Mouse (Mus musculus): ENCODE measurements around the gene Hist1h1c. TPM values are rescaled to one million over a fixed set of nuclear protein-coding genes. Genes with fewer than 3 reads are reported as not detected.

Hist1h1c gene
- polyA plus RNA-seq, 1 experiment from 2014 or later: 16.7 TPM

GRCm38 (mm10) chr13:23728472-23729191, 10.0 kb upstream of the Hist1h1c start:
- no peak overlapping the region for H3K27ac ChIP-seq (ENCODE audit: low read depth, low read length)
- DNase-seq (ENCODE audit: low spot score): no peak
- 84% methylated on average over 18 of the region's 18 CpGs for WGBS

DNA sequence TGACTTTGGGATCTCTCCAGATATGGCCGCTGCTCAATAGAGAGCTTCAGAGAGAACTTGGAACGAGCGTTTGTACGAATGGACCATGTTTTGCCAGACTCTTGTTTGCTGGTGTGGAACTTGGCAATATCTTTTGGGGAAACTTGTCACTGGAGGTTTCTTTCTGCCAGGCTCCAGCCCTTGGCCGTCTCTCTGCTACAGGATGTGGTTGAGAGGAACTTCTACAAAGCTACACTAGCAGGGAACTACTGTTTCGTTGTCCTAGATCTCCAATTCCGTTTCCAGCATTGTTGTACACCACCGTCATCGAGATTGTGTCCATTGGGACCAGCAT, 9.4 kb upstream of the Hist1h1c start:
- no peaks in the 10 kb centered on the region for H3K9me3 ChIP-seq (ENCODE audit: control insufficient read depth, low read length)
- no peak overlapping the region for H3K4me2 ChIP-seq (replicated peaks; ENCODE audit: low read depth, low read length)
- no peak overlapping the region for H3K9ac ChIP-seq (ENCODE audit: low read depth, low read length)
- ATAC-seq (ENCODE audit: low FRiP score): no peak
- no peaks in the 10 kb centered on the region for H3K36me3 ChIP-seq (ENCODE audit: control insufficient read depth, insufficient read depth, low read length)
- no peaks in the 10 kb centered on the region for H3K27me3 ChIP-seq (ENCODE audit: control insufficient read depth, insufficient read depth, low read length)
- DNase-seq (ENCODE audit: low spot score): no peak
- 92% methylated on average over 9 of the region's 9 CpGs for WGBS
- H3K4me3 ChIP-seq (ENCODE audit: low read depth, low read length): no peak overlapping the region
- H3K4me1 ChIP-seq (replicated peaks; ENCODE audit: control insufficient read depth, insufficient read depth, low read length): no peaks in the 10 kb centered on the region
- H3K27ac ChIP-seq (ENCODE audit: low read depth, low read length): no peak overlapping the region

More at GRCm38 (mm10) chr13:23728472-23729191, 10.0 kb upstream of the Hist1h1c start:
- Histone ChIP-seq H3K4me1 (replicated peaks; ENCODE audit: control insufficient read depth, insufficient read depth, low read length) (no peaks in the 10 kb centered on the region), H3K4me3 (ENCODE audit: low read depth, low read length) (no peak overlapping the region), H3K27me3 (ENCODE audit: control insufficient read depth, insufficient read depth, low read length) (no peaks in the 10 kb centered on the region), H3K4me2 (replicated peaks; ENCODE audit: low read depth, low read length) (no peak overlapping the region), H3K9ac (ENCODE audit: low read depth, low read length) (no peak overlapping the region), H3K36me3 (ENCODE audit: control insufficient read depth, insufficient read depth, low read length) (no peaks in the 10 kb centered on the region), H3K9me3 (ENCODE audit: control insufficient read depth, low read length) (no peaks in the 10 kb centered on the region)
- ATAC-seq (ENCODE audit: low FRiP score): no peak

- no peak overlapping the region for H3K27ac ChIP-seq (ENCODE audit: low read depth, low read length)
- DNase-seq (ENCODE audit: low spot score): no peak
- WGBS: 92% methylated on average over 5 of the region's 5 CpGs
Observed at GRCm38 (mm10) chr13:23729706-23730105, 8.9 kb upstream of the Hist1h1c start.

DNA sequence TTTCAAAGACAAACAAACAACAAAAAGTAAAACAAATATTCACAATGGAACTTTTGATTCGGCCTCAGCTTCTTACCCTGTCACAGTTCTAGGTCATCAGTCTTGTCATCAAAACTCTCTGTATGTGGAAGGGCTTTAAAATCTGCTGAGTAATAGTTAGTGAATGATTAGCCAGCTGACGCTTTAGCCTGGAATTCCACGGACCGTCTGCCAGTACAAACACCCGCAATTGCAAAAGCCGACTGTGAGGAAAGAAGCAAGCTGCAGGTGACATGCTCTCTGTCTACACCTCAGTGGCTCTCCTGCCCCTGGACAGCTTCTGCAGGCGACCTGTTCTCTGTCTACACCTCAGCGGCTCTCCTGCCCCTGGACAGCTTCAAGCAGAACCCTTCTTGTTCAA, 8.1 kb upstream of the Hist1h1c start:
- Histone ChIP-seq H3K9me3 (ENCODE audit: control insufficient read depth, low read length) (no peaks in the 10 kb centered on the region), H3K9ac (ENCODE audit: low read depth, low read length) (no peak overlapping the region), H3K27ac (ENCODE audit: low read depth, low read length) (no peak overlapping the region), H3K4me2 (replicated peaks; ENCODE audit: low read depth, low read length) (no peak overlapping the region), H3K4me1 (replicated peaks; ENCODE audit: control insufficient read depth, insufficient read depth, low read length) (no peaks in the 10 kb centered on the region), H3K27me3 (ENCODE audit: control insufficient read depth, insufficient read depth, low read length) (no peaks in the 10 kb centered on the region), H3K36me3 (ENCODE audit: control insufficient read depth, insufficient read depth, low read length) (no peaks in the 10 kb centered on the region), H3K4me3 (ENCODE audit: low read depth, low read length) (no peak overlapping the region)
- ATAC-seq (ENCODE audit: low FRiP score): no peak
- DNase-seq (ENCODE audit: low spot score): no peak
- 40% methylated on average over 8 of the region's 8 CpGs for WGBS

More at GRCm38 (mm10) chr13:23729706-23730105, 8.9 kb upstream of the Hist1h1c start:
- Histone ChIP-seq H3K36me3 (ENCODE audit: control insufficient read depth, insufficient read depth, low read length) (no peaks in the 10 kb centered on the region), H3K27me3 (ENCODE audit: control insufficient read depth, insufficient read depth, low read length) (no peaks in the 10 kb centered on the region), H3K4me3 (ENCODE audit: low read depth, low read length) (no peak overlapping the region), H3K4me1 (replicated peaks; ENCODE audit: control insufficient read depth, insufficient read depth, low read length) (no peaks in the 10 kb centered on the region), H3K9me3 (ENCODE audit: control insufficient read depth, low read length) (no peaks in the 10 kb centered on the region), H3K9ac (ENCODE audit: low read depth, low read length) (no peak overlapping the region), H3K4me2 (replicated peaks; ENCODE audit: low read depth, low read length) (no peak overlapping the region)
- ATAC-seq (ENCODE audit: low FRiP score): no peak

DNA sequence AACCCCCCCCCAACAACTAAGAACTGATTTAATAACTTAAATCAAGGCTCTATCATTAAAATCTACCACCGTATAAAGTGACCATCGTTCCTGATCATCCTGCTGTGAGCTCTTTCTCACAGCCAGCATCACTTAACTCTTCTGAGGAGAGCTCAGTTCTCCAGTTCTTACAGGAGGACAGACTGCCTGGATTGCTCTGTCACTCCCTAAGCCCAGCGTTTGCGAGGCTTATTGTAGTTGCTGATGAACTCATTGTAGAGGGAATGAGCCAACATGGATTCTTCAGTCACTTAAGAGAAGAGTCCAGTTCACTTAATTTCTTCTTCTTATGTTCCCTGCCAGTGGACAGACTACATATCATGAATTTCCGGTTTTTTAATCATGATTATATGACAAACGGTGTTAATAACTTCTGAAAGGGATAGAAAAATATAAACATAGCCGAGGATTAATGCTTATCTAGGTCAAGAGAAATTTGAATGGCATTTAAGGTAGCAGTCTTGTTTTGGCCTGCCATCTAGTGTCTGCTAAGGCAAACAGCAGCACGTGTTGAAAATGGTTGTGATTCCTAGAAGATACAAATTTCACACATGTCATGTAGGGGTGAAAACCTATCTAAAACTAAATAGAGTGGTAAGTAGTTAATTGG, 6.3 kb upstream of the Hist1h1c start:
- H3K27ac ChIP-seq (ENCODE audit: low read depth, low read length): no peak overlapping the region
- WGBS: 27% methylated on average over 8 of the region's 8 CpGs
- H3K36me3 ChIP-seq (ENCODE audit: control insufficient read depth, insufficient read depth, low read length): no peaks in the 10 kb centered on the region
- no peak overlapping the region for H3K4me2 ChIP-seq (replicated peaks; ENCODE audit: low read depth, low read length)
- no peak for DNase-seq (ENCODE audit: low spot score)
- H3K9ac ChIP-seq (ENCODE audit: low read depth, low read length): no peak overlapping the region
- H3K9me3 ChIP-seq (ENCODE audit: control insufficient read depth, low read length): no peaks in the 10 kb centered on the region
- H3K4me1 ChIP-seq (replicated peaks; ENCODE audit: control insufficient read depth, insufficient read depth, low read length): no peaks in the 10 kb centered on the region
- ATAC-seq (ENCODE audit: low FRiP score): no peak
- H3K4me3 ChIP-seq (ENCODE audit: low read depth, low read length): no peak overlapping the region
- H3K27me3 ChIP-seq (ENCODE audit: control insufficient read depth, insufficient read depth, low read length): no peaks in the 10 kb centered on the region

GRCm38 (mm10) chr13:23737091-23737490, 1.5 kb upstream of the Hist1h1c start:
- ATAC-seq (ENCODE audit: low FRiP score): no peak
- no peak overlapping the region for H3K4me2 ChIP-seq (replicated peaks; ENCODE audit: low read depth, low read length)
- 86% methylated on average over 5 of the region's 5 CpGs for WGBS
- no peak overlapping the region for H3K9ac ChIP-seq (ENCODE audit: low read depth, low read length)
- H3K27ac ChIP-seq (ENCODE audit: low read depth, low read length): no peak overlapping the region
- no peaks in the 10 kb centered on the region for H3K27me3 ChIP-seq (ENCODE audit: control insufficient read depth, insufficient read depth, low read length)
- H3K36me3 ChIP-seq (ENCODE audit: control insufficient read depth, insufficient read depth, low read length): no peaks in the 10 kb centered on the region
- H3K4me1 ChIP-seq (replicated peaks; ENCODE audit: control insufficient read depth, insufficient read depth, low read length): 0 out of 2 replicates have a peak, but pooled peaks cover 3% of the 10 kb centered on the region
- H3K9me3 ChIP-seq (ENCODE audit: control insufficient read depth, low read length): no peaks in the 10 kb centered on the region
- no peak overlapping the region for H3K4me3 ChIP-seq (ENCODE audit: low read depth, low read length)
- DNase-seq (ENCODE audit: low spot score): no peak

GRCm38 (mm10) chr13:23738041-23738440, 567 bp upstream of the Hist1h1c start:
- Histone ChIP-seq H3K9me3 (ENCODE audit: control insufficient read depth, low read length) (no peaks in the 10 kb centered on the region), H3K4me1 (replicated peaks; ENCODE audit: control insufficient read depth, insufficient read depth, low read length) (0 out of 2 replicates have a peak, but pooled peaks cover 3% of the 10 kb centered on the region), H3K27ac (ENCODE audit: low read depth, low read length) (peak overlapping the region; percentile 96), H3K9ac (ENCODE audit: low read depth, low read length) (peak overlapping the region; percentile 44; the same call in 1 of the 2 replicates), H3K36me3 (ENCODE audit: control insufficient read depth, insufficient read depth, low read length) (no peaks in the 10 kb centered on the region), H3K4me3 (ENCODE audit: low read depth, low read length) (peak overlapping the region; percentile 57), H3K4me2 (replicated peaks; ENCODE audit: low read depth, low read length) (peak overlapping the region; percentile 96; the same call in 1 of the 2 replicates), H3K27me3 (ENCODE audit: control insufficient read depth, insufficient read depth, low read length) (no peaks in the 10 kb centered on the region)
- no peak for ATAC-seq (ENCODE audit: low FRiP score)
- 17% methylated on average over 4 of the region's 4 CpGs for WGBS
- DNase-seq (ENCODE audit: low spot score): peak; percentile 43

DNA sequence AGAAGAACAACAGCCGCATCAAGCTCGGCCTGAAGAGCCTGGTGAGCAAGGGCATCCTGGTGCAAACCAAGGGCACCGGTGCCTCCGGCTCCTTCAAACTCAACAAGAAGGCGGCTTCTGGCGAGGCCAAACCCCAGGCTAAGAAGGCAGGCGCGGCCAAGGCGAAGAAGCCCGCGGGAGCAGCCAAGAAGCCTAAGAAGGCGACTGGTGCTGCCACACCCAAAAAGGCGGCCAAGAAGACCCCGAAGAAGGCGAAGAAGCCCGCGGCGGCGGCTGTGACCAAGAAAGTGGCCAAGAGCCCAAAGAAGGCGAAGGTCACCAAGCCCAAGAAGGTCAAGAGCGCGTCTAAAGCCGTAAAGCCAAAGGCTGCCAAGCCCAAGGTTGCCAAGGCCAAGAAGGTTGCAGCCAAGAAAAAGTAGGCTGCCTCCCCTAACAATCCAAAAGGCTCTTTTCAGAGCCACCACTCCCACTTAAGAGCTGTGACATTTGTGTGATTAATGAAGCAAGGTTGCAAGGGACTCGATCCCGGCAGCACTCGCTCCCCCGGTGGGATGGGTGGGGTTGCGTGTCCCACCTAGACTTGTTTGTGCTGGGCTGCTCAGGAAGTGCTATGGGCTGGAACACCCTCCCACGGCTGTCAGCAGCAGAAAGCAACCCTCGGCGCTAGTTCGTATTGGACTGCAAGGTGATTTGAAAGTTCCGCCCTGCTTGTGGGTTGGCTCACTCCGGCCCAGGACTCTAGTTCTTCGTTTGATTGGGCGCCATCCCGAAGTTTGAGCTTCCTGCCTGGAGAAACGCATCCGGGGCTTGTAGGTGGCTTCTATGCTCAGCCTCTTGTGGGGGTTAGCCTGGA, 687 bp downstream of the Hist1h1c start:
- Histone ChIP-seq H3K4me2 (replicated peaks; ENCODE audit: low read depth, low read length) (peak overlapping the region; percentile 96), H3K27me3 (ENCODE audit: control insufficient read depth, insufficient read depth, low read length) (no peaks in the 10 kb centered on the region), H3K27ac (ENCODE audit: low read depth, low read length) (peak overlapping the region; percentile 96), H3K9me3 (ENCODE audit: control insufficient read depth, low read length) (no peaks in the 10 kb centered on the region), H3K9ac (ENCODE audit: low read depth, low read length) (peak overlapping the region; percentile 75), H3K36me3 (ENCODE audit: control insufficient read depth, insufficient read depth, low read length) (no peaks in the 10 kb centered on the region), H3K4me3 (ENCODE audit: low read depth, low read length) (peak overlapping the region; percentile 57), H3K4me1 (replicated peaks; ENCODE audit: control insufficient read depth, insufficient read depth, low read length) (0 out of 2 replicates have a peak, but pooled peaks cover 3% of the 10 kb centered on the region)
- ATAC-seq (ENCODE audit: low FRiP score): peak; percentile 87
- DNase-seq (ENCODE audit: low spot score): peak; percentile 88
- WGBS: under 1% methylated on average over 39 of the region's 39 CpGs
